Mouse (Mus musculus) layer of hippocampus, adult 11-12 months (tissue): Measurements from ENCODE around the gene Ppargc1a.

Experiments
- DNase-seq: peaks from one replicate; pipeline ENCODE4 v3.0.0; 2022; ENCODE audit warnings: low spot score

The Ppargc1a gene

GRCm38 (mm10) chr5:51497910-51498517 is 69.5 kb downstream of the Ppargc1a start:
- no peak for DNase-seq

DNA sequence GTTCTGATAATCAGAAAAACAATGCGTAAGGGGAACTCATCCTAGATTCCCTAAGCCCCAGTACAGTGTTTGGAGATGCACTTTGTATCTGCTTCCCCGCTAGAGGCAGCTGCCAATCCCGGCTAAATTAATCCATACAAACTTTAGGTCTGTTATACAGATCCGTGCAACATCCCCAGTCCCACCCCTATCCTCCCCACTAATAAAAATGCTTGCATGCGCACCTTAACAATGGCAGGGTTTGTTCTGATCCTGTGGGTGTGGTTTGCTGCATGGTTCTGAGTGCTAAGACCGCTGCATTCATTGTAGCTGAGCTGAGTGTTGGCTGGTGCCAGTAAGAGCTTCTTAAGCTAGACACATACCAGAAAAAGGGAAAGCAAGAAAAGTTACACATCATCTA is 72.1 kb downstream of the Ppargc1a start:
- DNase-seq: no peak

DNA sequence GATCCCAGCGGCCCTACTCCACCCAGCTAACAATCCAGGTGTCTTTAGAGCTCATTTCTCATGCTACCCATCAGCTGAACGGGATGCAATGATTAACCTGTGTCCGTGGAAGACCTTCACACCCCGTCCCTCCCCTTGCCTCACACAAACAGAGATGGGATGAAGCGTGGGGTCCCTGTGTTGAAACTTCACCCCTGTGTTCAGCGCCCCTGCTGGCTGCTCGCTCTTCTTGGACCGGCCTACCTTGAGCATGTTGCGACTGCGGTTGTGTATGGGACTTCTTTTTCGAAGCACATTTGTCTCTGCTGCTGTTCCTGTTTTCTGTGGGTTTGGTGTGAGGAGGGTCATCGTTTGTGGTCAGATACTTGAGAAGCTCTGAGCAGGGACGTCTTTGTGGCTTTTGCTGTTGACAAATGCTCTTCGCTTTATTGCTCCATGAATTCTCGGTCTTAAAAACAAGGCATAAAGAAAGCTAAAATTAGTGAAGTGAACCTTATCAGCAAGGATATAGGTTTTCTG is 73.1 kb downstream of the Ppargc1a start:
- no peak for DNase-seq

DNA sequence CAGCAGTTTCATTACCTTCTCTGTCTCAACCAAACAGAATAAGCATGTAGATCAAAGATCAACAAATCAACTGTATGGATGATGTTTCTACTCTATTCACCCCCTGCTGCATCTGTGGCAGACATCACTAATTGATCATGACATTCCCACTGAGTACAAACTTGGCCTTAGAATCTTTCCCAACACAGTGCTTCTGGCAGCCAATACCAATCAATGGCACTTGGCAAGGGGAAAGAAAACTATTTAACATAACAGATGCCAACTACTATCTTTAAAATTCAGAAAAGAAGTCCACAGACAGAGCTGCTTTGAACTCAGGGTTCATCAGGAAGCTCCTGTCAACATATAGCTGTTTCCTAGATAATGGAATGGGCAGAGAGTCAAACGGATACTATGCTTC is 83.8 kb downstream of the Ppargc1a start:
- DNase-seq: no peak

DNA sequence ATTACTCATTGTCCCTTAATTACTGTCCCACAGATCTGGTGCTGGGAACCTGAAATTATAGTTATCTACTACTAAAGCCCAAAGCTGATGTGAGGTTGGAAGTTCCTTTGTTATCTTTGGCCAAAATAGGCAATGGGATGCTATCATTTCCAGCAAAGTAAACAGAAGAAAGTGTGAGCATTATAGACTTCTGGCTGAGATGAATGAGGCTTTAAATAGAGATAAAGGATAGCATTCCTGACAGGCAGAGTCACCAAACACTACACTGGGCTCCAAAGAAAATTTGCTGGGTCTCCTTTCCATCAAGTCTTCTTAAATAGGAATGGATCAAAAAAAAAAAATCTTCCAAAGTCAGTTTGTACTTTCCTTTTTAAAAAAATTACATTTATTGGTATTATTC is 87.7 kb downstream of the Ppargc1a start:
- DNase-seq: no peak

GRCm38 (mm10) chr5:51479456-51479855 is 88.1 kb downstream of the Ppargc1a start:
- no peak for DNase-seq

DNA sequence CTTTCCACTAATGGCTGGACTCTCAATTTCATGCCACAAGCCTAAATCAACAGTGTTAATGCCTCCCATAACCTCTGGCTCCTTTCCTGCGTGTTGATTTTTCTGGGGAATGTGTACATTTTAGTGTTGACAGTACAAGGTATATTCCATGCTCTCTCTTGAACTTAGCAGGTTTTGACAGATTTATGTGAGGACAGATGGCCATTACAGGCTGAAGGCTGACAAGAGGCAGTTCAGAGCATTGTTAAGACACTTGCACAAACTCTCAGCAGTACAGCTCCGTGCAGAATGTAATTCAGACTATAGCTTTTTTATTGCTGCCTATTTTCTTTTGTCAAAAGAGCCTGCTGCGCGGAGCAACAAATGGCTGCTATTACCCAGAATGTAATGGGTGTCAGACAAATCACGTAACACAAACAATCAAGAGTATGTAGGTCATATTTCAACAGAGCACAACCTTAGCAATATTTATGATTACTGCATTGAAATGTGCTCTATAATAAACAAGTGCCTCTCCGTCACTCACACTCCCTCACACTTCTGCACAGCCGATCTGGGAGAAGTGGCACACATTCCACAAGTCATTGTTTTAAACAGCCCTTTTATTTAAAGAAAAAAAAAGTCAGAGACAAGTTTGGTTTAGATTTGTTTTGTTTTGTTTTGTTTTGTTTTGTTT is 89.1 kb downstream of the Ppargc1a start:
- DNase-seq: no peak

DNA sequence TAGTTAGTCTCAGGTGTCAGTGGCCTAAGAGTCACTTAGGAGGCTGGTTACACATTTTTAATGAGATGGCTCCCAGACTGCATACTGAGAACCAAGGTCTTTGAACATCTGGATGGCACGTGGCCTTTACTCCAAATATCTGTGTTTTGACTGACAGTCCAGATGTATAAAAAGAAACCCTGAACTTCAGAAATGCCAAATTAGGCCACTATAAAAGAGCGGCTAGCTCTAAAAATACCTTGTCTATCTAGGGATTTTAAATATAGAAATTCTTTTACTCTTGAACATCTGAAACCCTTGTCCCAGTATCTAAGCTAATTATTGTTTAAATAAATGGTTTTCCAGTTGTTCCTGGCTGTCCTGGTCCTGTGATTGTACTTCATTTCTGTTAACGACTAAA is 90.4 kb downstream of the Ppargc1a start:
- DNase-seq: no peak

- DNase-seq: no peak
These were observed 92.4 kb downstream of the Ppargc1a start for GRCm38 (mm10) chr5:51475034-51475541.

DNA sequence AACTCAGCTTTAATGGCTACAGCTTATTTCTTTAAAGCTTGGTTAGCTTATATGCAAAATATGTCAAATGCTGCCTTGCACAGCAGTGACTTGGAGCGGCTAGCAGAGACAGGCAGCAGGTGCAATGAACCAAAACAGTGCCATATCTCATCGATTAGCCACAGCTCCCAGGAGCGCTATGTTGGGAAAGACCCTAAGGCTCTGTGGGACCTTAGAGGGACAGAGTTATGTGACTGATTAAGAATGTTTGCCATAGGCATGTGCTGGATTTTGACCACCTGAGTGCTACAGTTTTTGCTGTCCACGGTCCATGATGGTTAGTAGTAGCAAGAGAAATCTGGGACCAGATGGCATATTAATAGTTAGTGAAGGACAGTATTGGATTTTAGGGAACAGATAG is 95.9 kb downstream of the Ppargc1a start:
- DNase-seq: no peak

- DNase-seq: no peak
These were observed 101.5 kb downstream of the Ppargc1a start for GRCm38 (mm10) chr5:51466036-51466435.

GRCm38 (mm10) chr5:51452033-51452432 is 115.5 kb downstream of the Ppargc1a start:
- no peak for DNase-seq

GRCm38 (mm10) chr5:51447631-51448030 is 119.9 kb downstream of the Ppargc1a start:
- no peak for DNase-seq

DNA sequence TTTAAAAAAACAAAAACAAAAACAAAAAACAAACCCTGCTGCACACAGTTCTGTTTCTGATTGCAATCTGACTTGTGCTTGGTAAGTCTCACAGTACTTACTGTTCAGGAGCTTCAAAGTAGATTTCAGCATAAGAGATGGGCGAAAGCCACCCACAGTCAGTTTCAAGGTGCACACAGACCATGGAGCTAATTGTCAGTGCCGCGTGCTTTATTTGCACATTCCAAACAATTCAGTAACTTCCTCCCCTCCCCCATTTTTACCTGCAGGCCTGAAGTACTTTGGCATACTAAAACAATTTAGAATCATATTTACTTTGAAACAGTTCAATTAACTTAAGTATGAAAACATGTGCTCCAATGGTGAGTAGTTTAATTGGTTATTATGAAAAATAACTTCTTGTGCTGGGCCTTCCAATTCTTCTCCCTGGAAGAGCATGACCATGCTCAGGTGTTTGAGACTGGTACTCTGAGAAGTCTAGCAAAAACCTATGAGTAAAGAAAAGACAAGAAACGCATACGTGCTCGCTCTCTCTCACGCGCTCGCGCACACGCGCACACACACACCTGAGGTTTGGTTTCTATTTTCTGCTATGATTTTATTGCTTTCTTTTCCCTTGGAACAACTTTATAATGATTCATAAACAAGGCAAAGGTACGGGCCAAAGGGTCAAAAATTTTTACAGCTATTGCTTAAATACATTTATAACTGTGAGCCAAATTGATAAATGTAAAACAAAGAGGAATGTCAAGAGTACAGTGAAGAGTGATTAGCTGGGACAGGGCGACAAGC is 121.0 kb downstream of the Ppargc1a start:
- no peak for DNase-seq

DNA sequence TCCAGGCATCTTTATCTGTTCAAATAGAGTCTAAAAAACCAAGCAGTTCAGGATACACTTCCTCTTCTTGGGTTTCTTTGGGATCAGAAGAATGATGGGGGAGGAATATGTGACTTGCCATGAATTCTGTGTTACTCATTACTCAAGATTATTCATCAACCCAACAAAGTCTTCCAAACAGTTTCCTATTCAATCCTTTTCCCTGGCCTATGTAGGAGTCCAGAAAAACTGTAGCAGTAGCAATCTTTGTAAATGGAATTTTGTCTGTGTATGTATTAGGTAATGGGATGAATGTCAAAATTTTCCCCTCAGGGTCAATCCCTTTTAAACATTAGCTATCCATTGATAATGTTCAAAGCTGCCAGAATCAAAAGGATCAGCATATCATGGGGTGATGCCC is 121.8 kb downstream of the Ppargc1a start:
- DNase-seq: no peak

GRCm38 (mm10) chr5:51439773-51440172 is 127.8 kb downstream of the Ppargc1a start:
- no peak for DNase-seq

GRCm38 (mm10) chr5:51433905-51434304 is 133.6 kb downstream of the Ppargc1a start:
- no peak for DNase-seq

GRCm38 (mm10) chr5:51432532-51432931 is 135.0 kb downstream of the Ppargc1a start:
- DNase-seq: no peak

- no peak for DNase-seq
These were observed 135.5 kb downstream of the Ppargc1a start for GRCm38 (mm10) chr5:51432031-51432430.

DNA sequence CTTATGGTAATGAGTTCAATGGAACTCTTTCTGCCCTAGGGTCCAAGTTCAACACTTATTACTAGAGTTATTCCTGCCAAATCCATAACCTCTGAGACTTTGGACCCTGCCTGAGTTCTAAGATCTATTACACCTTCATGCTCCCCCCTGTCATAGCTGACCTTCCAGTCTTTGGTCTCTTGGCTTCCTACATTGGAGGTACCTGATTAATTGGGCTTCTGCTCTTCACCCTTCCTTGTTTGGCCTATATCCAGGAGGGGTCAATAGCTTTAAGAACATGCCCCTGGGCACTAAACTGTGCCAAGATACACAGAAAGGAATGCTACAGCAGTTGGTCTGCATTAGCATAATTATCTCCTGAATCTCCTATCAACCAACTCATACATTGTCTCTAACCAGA is 141.1 kb downstream of the Ppargc1a start:
- DNase-seq: no peak

GRCm38 (mm10) chr5:51416377-51416776 is 151.1 kb downstream of the Ppargc1a start:
- no peak for DNase-seq

DNA sequence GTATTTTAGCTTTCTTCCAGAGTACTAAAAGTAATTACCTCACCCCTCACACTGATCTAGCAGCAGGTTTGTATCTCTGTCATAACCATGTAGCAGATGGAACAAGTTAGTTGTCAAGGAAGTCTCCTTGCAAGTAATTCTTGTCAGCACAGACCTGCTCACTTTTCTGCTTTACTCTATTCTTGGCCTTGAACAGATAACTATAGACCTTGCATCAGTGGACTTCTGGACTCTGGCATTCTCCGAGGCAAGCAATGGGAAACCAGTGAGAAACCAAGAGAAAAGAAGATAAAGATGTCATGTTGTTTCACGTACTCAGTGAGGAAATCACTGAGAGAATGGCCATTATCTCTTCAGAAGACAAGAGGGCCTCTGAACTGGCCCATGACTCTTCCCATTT is 152.1 kb downstream of the Ppargc1a start:
- no peak for DNase-seq
